Mouse (Mus musculus) monocyte, adult 5-6 weeks (primary cell): ENCODE measurements around the gene Galnt17. TPM values are rescaled to one million over a fixed set of nuclear protein-coding genes. Genes with fewer than 3 reads are reported as not detected.

Source experiments
- ATAC-seq: fragments of 153-309, 156-312 bp; replicated peaks from 2 replicates; pipeline ENCODE4 v1.8.0; 2017; ENCODE audit warnings: mild to moderate bottlenecking; ENCODE audit not compliant: low TSS enrichment, insufficient number of reproducible peaks, severe bottlenecking, poor library complexity, low FRiP score
- total RNA-seq: library from RNA; stranded (forward); fragments of 200-1000, 200-491, 200-594 nt; gene quantifications from 3 replicates; pipeline ENCODE4 v1.2.3, GENCODE M21; 2017

Gene Galnt17
- total RNA-seq, 1 experiment from 2014 or later = not detected

DNA sequence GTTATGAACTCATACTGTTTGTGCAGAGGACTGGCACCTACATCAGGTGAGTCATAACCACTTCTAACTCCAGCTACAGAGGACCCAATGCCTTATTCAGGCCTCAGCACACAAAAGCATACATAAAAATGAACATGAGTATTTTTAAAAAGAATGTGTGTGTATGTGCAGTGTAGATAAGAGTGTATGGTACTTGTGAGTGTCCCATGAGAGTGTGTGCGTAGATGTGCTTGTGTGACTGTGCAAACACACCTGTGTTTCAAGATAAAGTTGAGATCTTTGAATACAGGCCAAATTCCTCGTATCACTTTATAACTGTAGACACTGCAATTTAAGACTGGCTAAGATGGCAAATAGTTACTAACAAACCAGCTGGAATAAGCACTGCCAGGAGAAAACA lies 307.7 kb downstream of the Galnt17 start:
- no peak for ATAC-seq

DNA sequence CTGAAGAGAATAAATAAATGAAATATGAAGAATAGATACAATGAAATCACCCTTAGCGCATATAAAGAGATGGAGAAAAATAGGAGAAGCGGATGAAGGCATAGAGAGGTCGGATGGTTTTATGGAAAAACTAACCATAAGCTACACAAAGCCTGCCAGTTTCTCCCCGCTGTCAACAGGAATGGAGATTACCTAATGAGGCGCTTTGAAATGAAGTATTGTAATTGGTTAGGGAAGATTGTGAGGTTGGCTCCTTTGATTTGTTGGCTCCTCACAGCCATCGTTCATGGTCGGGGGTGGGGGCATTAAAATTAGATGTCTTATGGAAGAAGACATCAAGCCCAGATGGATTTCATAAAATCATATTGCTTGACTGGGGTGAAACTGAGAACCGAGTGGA lies 329.0 kb downstream of the Galnt17 start:
- no peak for ATAC-seq

GRCm38 (mm10) chr5:130978871-130979270 lies 329.4 kb downstream of the Galnt17 start:
- ATAC-seq = no peak

DNA sequence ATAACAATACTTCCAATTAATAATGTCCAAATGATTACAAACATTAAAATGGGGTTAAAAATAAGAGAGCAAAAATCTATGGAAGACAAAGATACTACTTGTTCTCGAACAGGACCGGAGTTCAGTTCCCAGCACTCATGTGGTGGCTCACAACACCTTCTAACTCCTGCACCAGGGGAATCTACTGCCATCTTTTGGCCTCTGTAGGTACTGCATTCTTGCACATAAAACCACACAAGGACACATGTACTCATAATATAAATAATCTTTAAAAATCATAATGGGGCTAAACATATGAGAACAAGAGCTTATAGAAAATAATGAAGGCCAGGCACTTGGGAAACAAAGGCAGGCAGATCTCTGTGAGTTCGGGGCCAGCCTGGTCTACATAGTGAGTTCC lies 330.3 kb downstream of the Galnt17 start:
- no peak for ATAC-seq

DNA sequence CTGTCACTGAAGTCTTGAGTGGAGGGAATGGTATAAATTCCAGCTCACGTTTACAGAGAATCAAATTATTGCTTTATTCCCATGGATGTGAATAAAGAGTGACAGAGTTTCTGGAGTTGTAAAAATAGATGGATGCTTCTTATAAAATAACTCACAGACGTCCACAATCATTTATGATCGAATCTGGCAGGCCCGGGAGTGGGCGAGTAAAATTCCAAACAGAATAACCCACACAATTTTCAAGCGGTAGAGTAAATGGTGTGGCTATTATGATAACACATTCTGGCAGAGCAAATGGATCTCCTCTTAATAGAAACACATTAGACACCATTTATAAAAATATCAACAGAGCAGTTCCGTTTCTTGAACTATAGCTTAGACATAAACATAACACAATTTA lies 355.9 kb downstream of the Galnt17 start:
- ATAC-seq = no peak

GRCm38 (mm10) chr5:130950894-130951400 lies 357.4 kb downstream of the Galnt17 start:
- no peak for ATAC-seq

DNA sequence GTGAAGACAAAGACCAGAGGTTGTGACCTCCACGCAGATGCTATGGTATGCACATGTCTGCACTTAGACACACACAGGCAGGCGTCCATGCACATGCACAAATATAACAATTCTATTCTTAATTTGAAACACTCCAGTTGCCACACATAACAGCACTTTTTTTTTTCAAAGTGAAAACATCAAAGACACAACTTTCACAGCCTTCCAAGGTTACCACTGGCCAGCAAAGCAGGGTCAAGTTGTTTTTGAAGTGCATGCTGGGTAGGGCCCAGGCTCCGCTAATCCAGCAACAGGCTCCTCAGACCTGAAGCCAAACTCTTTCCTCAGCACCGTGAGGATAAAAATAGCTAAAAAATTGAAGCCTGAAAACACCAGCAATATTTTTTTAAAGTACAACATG lies 357.9 kb downstream of the Galnt17 start:
- ATAC-seq = no peak

DNA sequence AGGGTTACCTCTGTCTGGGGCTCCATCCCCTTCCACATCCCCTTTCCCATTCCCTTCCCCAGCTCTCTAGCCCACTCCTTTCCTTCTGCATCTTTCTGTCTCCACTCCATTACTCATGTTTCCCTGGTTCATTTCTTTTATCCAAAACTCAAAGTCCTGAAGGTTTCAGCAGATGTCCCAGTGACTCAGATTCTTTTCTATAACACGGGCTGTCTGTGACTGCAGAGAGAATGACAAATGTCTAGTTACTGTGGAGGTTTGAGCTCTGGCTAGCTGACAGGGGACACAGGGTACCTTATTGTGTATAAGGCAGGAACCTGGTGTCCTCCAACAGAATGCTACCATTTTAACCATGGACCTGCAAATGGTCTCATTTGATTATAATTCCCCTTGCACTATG lies 358.6 kb downstream of the Galnt17 start:
- no peak for ATAC-seq

GRCm38 (mm10) chr5:130938911-130939608 lies 369.2 kb downstream of the Galnt17 start:
- no peak for ATAC-seq

GRCm38 (mm10) chr5:130938274-130938741 lies 370.0 kb downstream of the Galnt17 start:
- no peak for ATAC-seq

DNA sequence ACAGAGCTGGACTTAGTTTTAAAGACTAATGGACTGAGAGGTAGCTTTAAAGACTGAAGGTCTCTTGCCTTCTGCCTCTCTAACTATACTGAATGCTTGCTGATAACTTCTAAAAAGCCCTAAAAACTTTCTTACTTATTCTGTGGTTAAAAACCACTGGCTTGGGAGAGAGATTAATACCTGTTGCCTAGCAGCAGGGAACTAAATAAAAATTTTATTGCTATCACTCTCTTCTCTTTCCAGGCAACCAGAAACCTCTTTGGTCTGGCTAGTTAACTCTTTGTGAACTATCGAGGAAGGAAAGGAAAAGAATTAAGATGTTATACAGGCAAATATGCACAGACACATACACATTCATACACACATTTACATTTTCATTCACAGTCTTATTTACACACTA lies 377.3 kb downstream of the Galnt17 start:
- no peak for ATAC-seq

DNA sequence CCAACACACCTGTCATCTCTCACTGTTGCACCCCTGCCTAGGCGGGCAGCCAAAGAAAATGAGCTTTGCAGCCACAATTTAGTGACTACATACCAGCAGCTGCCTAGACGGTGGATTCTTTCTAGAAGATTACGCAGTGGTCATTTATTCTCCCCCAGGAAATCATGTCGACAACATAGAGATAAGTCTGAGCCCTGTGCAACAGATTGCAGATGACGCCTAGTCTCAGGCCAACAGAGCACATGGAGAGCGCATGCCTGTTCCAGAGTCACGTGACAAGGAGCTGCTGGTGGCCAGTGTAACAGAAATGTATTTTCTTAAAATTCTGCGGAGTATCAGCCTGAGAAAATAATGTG lies 380.5 kb downstream of the Galnt17 start:
- ATAC-seq = no peak

- no peak for ATAC-seq
These were observed 381.0 kb downstream of the Galnt17 start for GRCm38 (mm10) chr5:130927138-130927793.

DNA sequence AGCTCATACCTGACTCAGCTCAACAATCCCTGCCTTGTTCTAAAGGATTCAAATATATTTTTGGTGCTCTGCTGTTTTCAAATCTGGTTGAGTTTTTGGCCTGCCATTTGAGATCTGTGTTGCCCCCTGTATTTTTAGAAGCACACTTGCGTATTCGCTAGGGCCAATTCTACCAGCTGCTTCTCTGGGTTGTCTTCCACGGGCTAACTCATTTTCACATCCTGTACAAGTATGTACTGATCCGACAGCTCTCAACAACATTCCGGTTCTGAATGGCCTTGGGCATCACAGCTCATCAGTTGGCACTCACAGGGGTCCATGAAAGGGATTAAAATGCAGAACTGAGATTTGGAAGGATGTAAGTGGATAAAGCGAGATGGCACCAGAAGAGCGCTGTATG lies 382.6 kb downstream of the Galnt17 start:
- ATAC-seq = no peak

DNA sequence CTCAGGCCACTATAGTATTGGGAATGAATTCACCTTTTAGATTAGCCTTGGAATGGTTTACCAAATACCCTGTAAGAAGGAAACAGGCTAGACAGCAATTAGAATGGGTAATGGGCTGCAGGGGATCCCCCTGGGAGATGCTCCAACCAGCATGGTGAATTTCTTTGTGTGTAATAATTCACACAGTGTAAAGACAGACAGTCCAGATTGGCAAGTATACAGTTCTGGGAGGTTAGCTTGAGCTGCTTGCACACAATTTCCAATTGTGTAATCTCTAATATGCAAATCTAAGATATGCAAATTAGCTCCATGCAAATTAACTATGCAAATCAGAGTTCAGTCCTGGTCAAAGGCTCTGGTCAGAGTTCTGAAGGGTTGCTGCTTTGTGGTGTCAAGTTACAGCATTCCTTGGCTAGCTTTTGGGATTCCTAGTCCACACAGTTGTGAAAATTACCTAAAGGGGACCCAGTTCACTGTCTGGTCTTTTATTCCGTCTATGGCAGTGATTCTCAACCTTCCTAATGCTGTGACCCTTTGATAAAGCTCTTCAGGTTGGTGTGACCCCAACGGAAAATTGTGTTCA lies 384.0 kb downstream of the Galnt17 start:
- ATAC-seq = no peak

DNA sequence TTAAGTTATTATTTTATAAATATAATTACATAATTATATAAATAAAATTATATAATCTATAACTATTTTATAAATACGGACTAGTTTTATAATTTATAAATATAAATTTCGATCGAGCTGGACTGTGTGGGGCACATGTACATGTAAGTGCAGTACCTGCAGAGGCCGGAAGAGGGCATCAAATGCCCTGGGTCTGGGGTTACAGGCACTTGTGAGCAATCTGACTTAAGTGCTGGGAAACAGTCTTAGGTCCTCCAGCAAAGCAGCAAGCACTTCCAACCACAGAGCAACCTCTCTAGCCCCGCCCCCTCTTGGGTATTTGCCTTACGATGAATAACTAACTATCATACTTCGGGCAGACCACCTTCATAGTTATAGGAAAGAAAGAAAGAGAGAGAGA lies 388.3 kb downstream of the Galnt17 start:
- ATAC-seq = no peak

- ATAC-seq = no peak
These were observed 393.7 kb downstream of the Galnt17 start for GRCm38 (mm10) chr5:130914606-130915005.

- no peak for ATAC-seq
These were observed 396.7 kb downstream of the Galnt17 start for GRCm38 (mm10) chr5:130911551-130911950.

DNA sequence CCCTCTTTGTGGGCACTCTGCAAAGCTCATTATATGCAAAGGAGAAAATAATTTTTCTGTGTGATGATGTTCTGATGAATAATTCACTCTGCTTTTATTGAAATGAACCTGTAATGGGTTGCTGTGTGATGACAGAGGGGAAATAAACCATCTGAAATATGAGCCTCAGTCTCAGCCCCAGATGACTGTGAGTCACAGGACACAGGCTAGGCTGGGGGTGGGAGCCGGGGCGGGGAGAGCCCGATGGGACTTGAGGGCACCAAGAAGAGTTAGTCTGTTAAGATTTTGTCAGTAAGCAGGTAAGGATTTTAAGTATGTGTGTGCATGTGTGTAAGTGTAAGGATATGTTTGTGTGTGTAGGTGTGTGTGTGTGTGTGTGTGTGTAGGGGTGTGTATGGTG lies 406.6 kb downstream of the Galnt17 start:
- ATAC-seq = no peak

DNA sequence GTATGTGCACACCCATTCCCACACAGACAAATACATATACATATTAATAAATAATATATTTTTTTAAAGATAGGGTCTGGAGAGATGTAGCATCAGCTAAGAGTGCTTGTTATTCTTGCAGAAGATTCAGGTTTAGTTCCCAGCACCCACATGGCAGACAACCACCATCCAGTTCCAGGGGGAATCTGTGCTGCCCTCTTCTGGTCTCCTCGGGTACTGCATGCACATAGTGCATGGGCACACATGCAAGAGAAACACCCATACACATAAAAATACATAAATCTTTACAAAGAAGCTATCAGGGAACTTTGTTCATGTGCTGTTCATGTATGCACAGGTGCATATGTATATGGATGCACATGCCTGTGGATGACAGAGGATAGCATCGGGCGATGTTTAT lies 412.3 kb downstream of the Galnt17 start:
- no peak for ATAC-seq
